Mouse (Mus musculus) R1 (cell line): ENCODE measurements around the gene Med13l.
A peak's percentile ranks its signal among the peaks of the same experiment; 100 is the strongest.
"Not testable (repeated sequence)": the region's sequence is repeated elsewhere in the genome, so short reads cannot be mapped to it uniquely, and the experiment has no call there.

Experiments
- DNase-seq: peaks from one replicate; pipeline ENCODE4 v3.0.0-alpha.2; 2018; ENCODE audit warnings: low read depth, low spot score

Gene Med13l

GRCm38 (mm10) chr5:118628211-118628610 lies 67.7 kb downstream of the Med13l start:
- DNase-seq: no peak

GRCm38 (mm10) chr5:118632346-118632745 lies 71.9 kb downstream of the Med13l start:
- no peak for DNase-seq

GRCm38 (mm10) chr5:118633106-118633505 lies 72.6 kb downstream of the Med13l start:
- no peak for DNase-seq

- DNase-seq: peak; percentile 47
Observed at GRCm38 (mm10) chr5:118635476-118636187, 75.2 kb downstream of the Med13l start.

GRCm38 (mm10) chr5:118636399-118637369 lies 76.2 kb downstream of the Med13l start:
- no peak for DNase-seq

- DNase-seq: no peak
Observed at GRCm38 (mm10) chr5:118637931-118638330, 77.5 kb downstream of the Med13l start.

- DNase-seq: no peak
Observed at GRCm38 (mm10) chr5:118638534-118639109, 78.1 kb downstream of the Med13l start.

GRCm38 (mm10) chr5:118639117-118639707 lies 78.7 kb downstream of the Med13l start:
- DNase-seq: no peak

- DNase-seq: no peak
Observed at GRCm38 (mm10) chr5:118644041-118644440, 83.6 kb downstream of the Med13l start.

- DNase-seq: no peak
Observed at GRCm38 (mm10) chr5:118644511-118644910, 84.0 kb downstream of the Med13l start.

- no peak for DNase-seq
Observed at GRCm38 (mm10) chr5:118645196-118645805, 84.8 kb downstream of the Med13l start.

GRCm38 (mm10) chr5:118646897-118647296 lies 86.4 kb downstream of the Med13l start:
- DNase-seq: no peak

- DNase-seq: no peak
Observed at GRCm38 (mm10) chr5:118647384-118647783, 86.9 kb downstream of the Med13l start.

GRCm38 (mm10) chr5:118649215-118650006 lies 88.9 kb downstream of the Med13l start:
- no peak for DNase-seq

- DNase-seq: no peak
Observed at GRCm38 (mm10) chr5:118650007-118650548, 89.6 kb downstream of the Med13l start.

GRCm38 (mm10) chr5:118650746-118651145 lies 90.3 kb downstream of the Med13l start:
- no peak for DNase-seq

- DNase-seq: no peak
Observed at GRCm38 (mm10) chr5:118652611-118653010, 92.1 kb downstream of the Med13l start.

- DNase-seq: not testable (repeated sequence)
Observed at GRCm38 (mm10) chr5:118653119-118653518, 92.6 kb downstream of the Med13l start.

- DNase-seq: no peak
Observed at GRCm38 (mm10) chr5:118654599-118654998, 94.1 kb downstream of the Med13l start.

GRCm38 (mm10) chr5:118655025-118655424 lies 94.5 kb downstream of the Med13l start:
- DNase-seq: no peak
